In the genomic region with DNA sequence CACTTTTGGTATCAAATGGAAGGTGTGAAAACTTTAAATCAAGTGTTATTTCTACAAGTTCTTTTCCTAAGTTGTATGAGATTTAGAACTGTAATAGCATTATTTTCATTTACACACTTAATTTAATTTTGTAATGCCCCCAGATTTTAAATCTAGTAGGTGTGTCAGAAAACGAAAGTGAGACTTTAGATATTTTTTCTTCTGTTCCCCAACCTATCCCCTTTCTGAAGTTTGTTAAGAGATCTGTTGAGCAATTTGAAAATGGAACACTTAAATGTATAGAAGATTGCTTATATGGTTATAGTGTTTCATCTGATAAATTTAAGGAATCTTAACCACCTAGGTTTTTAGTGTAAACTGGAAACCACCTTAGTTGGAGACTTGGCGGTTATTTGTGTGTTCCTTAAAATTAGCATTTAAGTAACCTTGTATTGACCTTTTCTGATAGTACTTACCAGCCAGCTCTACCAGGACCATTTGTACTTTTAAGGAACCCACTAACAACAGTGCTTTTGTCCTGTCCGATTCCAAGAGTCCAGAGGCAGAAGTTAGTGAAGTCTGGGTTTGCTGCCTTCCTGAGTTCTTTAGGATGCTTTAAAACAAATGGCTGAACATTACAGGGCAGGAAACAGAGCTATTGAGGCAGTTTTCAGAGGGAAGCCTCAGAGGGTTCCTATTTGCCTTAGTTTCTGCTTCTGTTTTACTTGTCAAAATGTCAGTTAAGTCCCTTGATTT, we compare ENCODE assay signal across 8 mouse cellular contexts. TPM values are rescaled to one million over a fixed set of nuclear protein-coding genes. Genes with fewer than 3 reads are reported as not detected.
A peak's percentile ranks its signal among the peaks of the same experiment; 100 is the strongest.
DNase-seq lines count a peak whose midpoint lies in the region; ATAC-seq lines count a peak whose summit lies in the region.

No protein-coding gene starts in this region.

- H3K9me3 ChIP-seq in kidney, embryonic 14.5 days (ENCODE audit: control insufficient read depth, low read length): no peaks in the 10 kb centered on the region
- no peaks in the 10 kb centered on the region for H3K9me3 ChIP-seq in hindbrain, embryonic 13.5 days
- H3K9me3 ChIP-seq in midbrain, embryonic 12.5 days: no peaks in the 10 kb centered on the region

- peaks cover 11% of the 10 kb centered on the region; the same call in 1 of the 2 replicates for H3K4me1 ChIP-seq in kidney, embryonic 14.5 days (ENCODE audit: control insufficient read depth, insufficient read depth, low read length)
- H3K4me1 ChIP-seq in hindbrain, embryonic 13.5 days (replicated peaks): peaks cover 17% of the 10 kb centered on the region
- peaks cover 6% of the 10 kb centered on the region for H3K4me1 ChIP-seq in midbrain, embryonic 12.5 days

- WGBS in kidney, embryonic 14.5 days: 32% methylated on average over 3 of the region's 3 CpGs
- 35% methylated on average over 3 of the region's 3 CpGs for WGBS in hindbrain, embryonic 13.5 days
- WGBS in midbrain, embryonic 12.5 days: 55% methylated on average over 3 of the region's 3 CpGs

- no peak for ATAC-seq in kidney, embryonic 14.5 days (ENCODE audit: low FRiP score, low TSS enrichment)
- no peak for ATAC-seq in hindbrain, embryonic 13.5 days (ENCODE audit: low FRiP score)
- no peak for ATAC-seq in midbrain, embryonic 12.5 days (ENCODE audit: low FRiP score, low read depth)

- no peaks in the 10 kb centered on the region for H3K36me3 ChIP-seq in kidney, embryonic 14.5 days (ENCODE audit: control insufficient read depth, insufficient read depth, low read length)
- H3K36me3 ChIP-seq in hindbrain, embryonic 13.5 days: no peaks in the 10 kb centered on the region
- 0 out of 2 replicates have a peak, but pooled peaks cover 4% of the 10 kb centered on the region for H3K36me3 ChIP-seq in midbrain, embryonic 12.5 days

- peak overlapping the region; percentile 37 for H3K4me2 ChIP-seq in kidney, embryonic 14.5 days (replicated peaks; ENCODE audit: low read depth, low read length)
- H3K4me2 ChIP-seq in hindbrain, embryonic 13.5 days: peak overlapping the region; percentile 58
- H3K4me2 ChIP-seq in midbrain, embryonic 12.5 days (replicated peaks): peak overlapping the region; percentile 49

- H3K27me3 ChIP-seq in kidney, embryonic 14.5 days (ENCODE audit: control insufficient read depth, insufficient read depth, low read length): no peaks in the 10 kb centered on the region
- H3K27me3 ChIP-seq in hindbrain, embryonic 13.5 days: no peaks in the 10 kb centered on the region
- no peaks in the 10 kb centered on the region for H3K27me3 ChIP-seq in midbrain, embryonic 12.5 days

- no peak for DNase-seq in kidney, postnatal 14 days
- DNase-seq in embryo, embryonic 9.5 days (ENCODE audit: extremely low spot score): peak; percentile 18
- no peak for DNase-seq in gastrocnemius, adult 18-20 months (ENCODE audit: low spot score)
- no peak for DNase-seq in spleen, postnatal 10 days (ENCODE audit: low spot score in 2 of 2)
- DNase-seq in urinary bladder, postnatal 4 days (ENCODE audit: low spot score in 2 of 2): no peak

- no peak overlapping the region for H3K27ac ChIP-seq in kidney, embryonic 14.5 days (ENCODE audit: low read depth, low read length)
- H3K27ac ChIP-seq in hindbrain, embryonic 13.5 days: no peak overlapping the region
- no peak overlapping the region for H3K27ac ChIP-seq in midbrain, embryonic 12.5 days (replicated peaks)

- H3K9ac ChIP-seq in kidney, embryonic 14.5 days (ENCODE audit: low read depth, low read length): no peak overlapping the region; the same call in 1 of the 2 replicates
- peak overlapping the region; percentile 40; the same call in 1 of the 2 replicates for H3K9ac ChIP-seq in hindbrain, embryonic 13.5 days
- H3K9ac ChIP-seq in midbrain, embryonic 12.5 days (replicated peaks): 0 out of 2 replicates have a peak overlapping the region, but pooled peaks have one; percentile 43

- H3K4me3 ChIP-seq in kidney, embryonic 14.5 days (ENCODE audit: low read length): peak overlapping the region; percentile 21; the same call in 1 of the 2 replicates
- H3K4me3 ChIP-seq in hindbrain, embryonic 13.5 days: peak overlapping the region; percentile 25
- peak overlapping the region; percentile 32 for H3K4me3 ChIP-seq in midbrain, embryonic 12.5 days

RNA-seq across cellular contexts. Expression of a gene that starts 2.2 kb away (rescaled TPM):
- 46.2 and 59.6 TPM in 2 replicates for polyA plus RNA-seq in kidney, embryonic 14.5 days (2014; fragmentation: Nextera tagmentation; extraction: Ambion mirVana)
- 85.9 and 87.1 TPM in 2 replicates for polyA plus RNA-seq in hindbrain, embryonic 13.5 days (2015; fragmentation: Nextera tagmentation; extraction: Ambion mirVana)
- polyA plus RNA-seq in midbrain, embryonic 12.5 days (2016; fragmentation: Nextera tagmentation; extraction: Ambion mirVana): 106 and 112 TPM in 2 replicates
- 10 to 100 TPM in 1 of 2 experiments, 1 to 10 TPM in 1; 8.5 to 13.4 TPM for total RNA-seq in gastrocnemius, adult 18-20 months (2021)
